Mouse (Mus musculus): ENCODE data around the gene Adcy2. TPM values are rescaled to one million over a fixed set of nuclear protein-coding genes. Genes with fewer than 3 reads are reported as not detected.

Adcy2 gene
- not detected for total RNA-seq (2023)

GRCm38 (mm10) chr13:68998918-68999801, at the start of gene Adcy2:
TSS of gene Adcy2 (minus strand) at chr13:68999541.

GRCm38 (mm10) chr13:68597199-68597598, 402.1 kb downstream of the Adcy2 start, which contains the start of gene 1700001L19Rik:
TSS of gene 1700001L19Rik (plus strand) at chr13:68597421.

GRCm38 (mm10) chr13:68581747-68582516, 417.4 kb downstream of the Adcy2 start, which contains the start of the genes Mtrr and Fastkd3:
TSS of gene Mtrr (minus strand) at chr13:68582149.
TSS of gene Fastkd3 (plus strand) at chr13:68582234.

